Comparison of ENCODE assay signal across 8 mouse cellular contexts in the genomic region with DNA sequence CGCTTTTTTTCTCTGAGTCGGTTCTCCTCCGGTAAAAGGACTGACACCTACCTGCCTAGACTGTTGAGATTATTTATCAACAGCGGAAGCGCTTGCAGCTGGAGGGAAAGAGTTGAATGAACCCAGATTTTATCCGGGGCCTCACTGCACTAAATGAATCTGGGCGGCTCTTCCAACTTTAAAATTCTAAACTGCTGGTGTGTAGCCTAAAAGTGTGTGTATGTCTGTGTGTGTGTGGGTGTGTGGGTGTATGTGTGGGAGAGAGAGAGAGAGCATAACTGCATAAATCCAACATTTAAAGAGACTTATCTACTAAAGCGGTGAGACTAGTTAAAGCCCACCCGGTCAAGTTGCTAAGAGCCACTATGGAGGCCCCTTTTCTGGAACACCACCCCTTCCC. TPM values are rescaled to one million over a fixed set of nuclear protein-coding genes. Genes with fewer than 3 reads are reported as not detected.
DNase-seq lines count a peak whose midpoint lies in the region; ATAC-seq and TF ChIP-seq lines count a peak whose summit lies in the region.

No protein-coding gene starts in this region.

- H3K79me2 ChIP-seq in CH12.LX (replicated peaks; ENCODE audit: control insufficient read depth, extremely low read depth, insufficient read depth, poor library complexity, severe bottlenecking) = no peaks in the 10 kb centered on the region; the same call in none of the 2 replicates

- H3K4me2 ChIP-seq in heart, embryonic 14.5 days (ENCODE audit: low read length) = peak overlapping the region; percentile 64
- H3K4me2 ChIP-seq in CH12.LX (ENCODE audit: insufficient read depth, low read depth, poor library complexity, severe bottlenecking) = peak overlapping the region; percentile 79
- peak overlapping the region; percentile 61 for H3K4me2 ChIP-seq in forebrain, embryonic 12.5 days
- H3K4me2 ChIP-seq in liver, embryonic 14.5 days (ENCODE audit: low read depth) = peak overlapping the region; percentile 86

- peak overlapping the region; percentile 61 to 62; a peak in 3 of 4 replicates for H3K27ac ChIP-seq in heart, embryonic 14.5 days (replicated peaks in 1 of 2; ENCODE audit: control insufficient read depth in 1 of 2, insufficient read depth in 1 of 2, low read depth in 2 of 2, low read length in 2 of 2)
- no peak overlapping the region for H3K27ac ChIP-seq in CH12.LX (ENCODE audit: insufficient read depth, low read depth)
- H3K27ac ChIP-seq in forebrain, embryonic 12.5 days = no peak overlapping the region
- H3K27ac ChIP-seq in liver, embryonic 14.5 days = no peak overlapping the region

- intact Hi-C loops in heart, postnatal 25 days (cut with DNase I) = loop anchor here (10.0 kb wide), 1 partner anchor 487 kb away; no protein-coding TSS in a partner anchor

- in situ Hi-C loops in CH12.LX (cut with MboI; ENCODE audit: low pct_ligation_motif_present, low pct_unique_long_range_greater_than_20kb, low sequenced_read_pairs) = loop anchor here (25.0 kb wide), 1 partner anchor 479 kb away; a partner anchor contains a TSS

- DNase-seq in heart, postnatal 25 days (ENCODE audit: low spot score) = no peak
- no peak for DNase-seq in CH12.LX (ENCODE audit: extremely low read depth)
- no peak for DNase-seq in liver, embryonic 14.5 days (ENCODE audit: low read depth in 3 of 3, low spot score in 3 of 3)
- no peak for DNase-seq in retina, postnatal 1 day
- no peak for DNase-seq in adrenal gland, postnatal 14 days

- no peaks in the 10 kb centered on the region for H3K36me3 ChIP-seq in heart, embryonic 14.5 days (ENCODE audit: control insufficient read depth, insufficient read depth, low read length)
- H3K36me3 ChIP-seq in CH12.LX (replicated peaks in 1 of 2; ENCODE audit: control insufficient read depth in 1 of 2, insufficient read depth in 1 of 2, low read length in 1 of 2) = peaks cover 0 to 19% of the 10 kb centered on the region in 2 experiments
- H3K36me3 ChIP-seq in forebrain, embryonic 12.5 days (replicated peaks) = 0 out of 2 replicates have a peak, but pooled peaks cover 3% of the 10 kb centered on the region
- H3K36me3 ChIP-seq in liver, embryonic 14.5 days (replicated peaks; ENCODE audit: control insufficient read depth, insufficient read depth, low read depth) = no peaks in the 10 kb centered on the region

- TF ChIP-seq POLR2A in CH12.LX (IDR thresholded peaks at IDR 0.05; ENCODE audit: low read depth, low read length) = no peak

- no peak for TF ChIP-seq RAD21 in CH12.LX (IDR thresholded peaks at IDR 0.05; ENCODE audit: low read depth, low read length)

- WGBS in heart, embryonic 14.5 days = 23% methylated on average over 9 of the region's 9 CpGs
- WGBS in forebrain, embryonic 12.5 days = 32% methylated on average over 9 of the region's 9 CpGs
- WGBS in liver, embryonic 14.5 days (ENCODE audit: insufficient replicate concordance) = 28% methylated on average over 9 of the region's 9 CpGs

- TF ChIP-seq EP300 in CH12.LX (IDR thresholded peaks at IDR 0.05; ENCODE audit: low read length) = no peak
- no peak for TF ChIP-seq EP300 in liver, embryonic 14.5 days (IDR thresholded peaks at IDR 0.05; ENCODE audit: low read depth)

- no peak for ATAC-seq in heart, embryonic 14.5 days (ENCODE audit: insufficient number of reproducible peaks, insufficient read depth, low FRiP score, low read depth)
- ATAC-seq in forebrain, embryonic 12.5 days (ENCODE audit: low FRiP score) = no peak
- ATAC-seq in liver, embryonic 14.5 days (ENCODE audit: insufficient read depth) = no peak
- ATAC-seq in inflammation-experienced regulatory T-cells, adult 6 months = no peak

- peak overlapping the region; percentile 78 for H3K9ac ChIP-seq in heart, embryonic 14.5 days (ENCODE audit: low read length)
- peak overlapping the region; percentile 69 for H3K9ac ChIP-seq in CH12.LX (ENCODE audit: insufficient read depth, low read depth)
- peak overlapping the region; percentile 58 for H3K9ac ChIP-seq in forebrain, embryonic 12.5 days
- H3K9ac ChIP-seq in liver, embryonic 14.5 days (replicated peaks) = peak overlapping the region; percentile 60

- dilution Hi-C loops in CH12.LX (cut with MboI; ENCODE audit: extremely low pct_ligation_motif_present, extremely low pct_unique_long_range_greater_than_20kb, low sequenced_read_pairs) = no loop called here

- TF ChIP-seq CTCF in CH12.LX (conservative IDR thresholded peaks at IDR 0.05 in 1 of 2, IDR thresholded peaks at IDR 0.05 in 1 of 2; ENCODE audit: low read depth in 2 of 2, low read length in 2 of 2) = no peak
- no peak for TF ChIP-seq CTCF in liver, embryonic 14.5 days (IDR thresholded peaks at IDR 0.05; ENCODE audit: low read depth)

- H3K4me3 ChIP-seq in heart, embryonic 14.5 days (ENCODE audit: control insufficient read depth in 1 of 2, insufficient read depth in 1 of 2, low read depth in 1 of 2, low read length in 2 of 2) = peak overlapping the region; percentile 76 to 90
- peak overlapping the region; percentile 55 to 95 (median 62) for H3K4me3 ChIP-seq in CH12.LX (replicated peaks in 1 of 3; ENCODE audit: low read depth in 2 of 3, low read length in 2 of 3, poor library complexity in 1 of 3)
- peak overlapping the region; percentile 87 for H3K4me3 ChIP-seq in forebrain, embryonic 12.5 days (replicated peaks)
- peak overlapping the region; percentile 81 to 82 for H3K4me3 ChIP-seq in liver, embryonic 14.5 days (ENCODE audit: insufficient read depth in 1 of 2, low read depth in 2 of 2, low read length in 2 of 2)

- H3K4me1 ChIP-seq in heart, embryonic 14.5 days (ENCODE audit: control insufficient read depth in 2 of 2, insufficient read depth in 2 of 2, low read length in 2 of 2) = peaks cover 0 to 18% of the 10 kb centered on the region in 2 experiments; a peak in 2 of 4 replicates
- peaks cover 10 to 32% of the 10 kb centered on the region in 2 experiments; a peak in 3 of 4 replicates for H3K4me1 ChIP-seq in CH12.LX (ENCODE audit: control insufficient read depth in 1 of 2, insufficient read depth in 2 of 2)
- peaks cover 24% of the 10 kb centered on the region for H3K4me1 ChIP-seq in forebrain, embryonic 12.5 days
- H3K4me1 ChIP-seq in liver, embryonic 14.5 days (replicated peaks; ENCODE audit: control insufficient read depth in 2 of 2, insufficient read depth in 2 of 2, low read length in 1 of 2) = peaks cover 4 to 7% of the 10 kb centered on the region in 2 experiments; a peak in 3 of 4 replicates

- no peaks in the 10 kb centered on the region for H3K27me3 ChIP-seq in heart, embryonic 14.5 days (ENCODE audit: control insufficient read depth, insufficient read depth, low read length)
- H3K27me3 ChIP-seq in CH12.LX (replicated peaks) = no peaks in the 10 kb centered on the region
- H3K27me3 ChIP-seq in forebrain, embryonic 12.5 days = no peaks in the 10 kb centered on the region
- H3K27me3 ChIP-seq in liver, embryonic 14.5 days (ENCODE audit: control insufficient read depth, insufficient read depth, low read length) = no peaks in the 10 kb centered on the region

- H3K9me3 ChIP-seq in heart, embryonic 14.5 days (ENCODE audit: control insufficient read depth, low read length) = no peaks in the 10 kb centered on the region
- H3K9me3 ChIP-seq in CH12.LX (replicated peaks; ENCODE audit: low read length) = no peaks in the 10 kb centered on the region
- H3K9me3 ChIP-seq in forebrain, embryonic 12.5 days = no peaks in the 10 kb centered on the region
- H3K9me3 ChIP-seq in liver, embryonic 14.5 days (ENCODE audit: control insufficient read depth, low read length) = no peaks in the 10 kb centered on the region

TF ChIP-seq in CH12.LX, 34 proteins besides CTCF, POLR2A, EP300 and RAD21 (continues in another document):
- TF ChIP-seq TBP (conservative IDR thresholded peaks at IDR 0.05; ENCODE audit: low read depth, low read length) = no peak
- no peak for TF ChIP-seq RCOR1 (conservative IDR thresholded peaks at IDR 0.05; ENCODE audit: low read depth, low read length)
- TF ChIP-seq ETS1 (conservative IDR thresholded peaks at IDR 0.05; ENCODE audit: low read depth, low read length) = no peak
- TF ChIP-seq TCF12 (IDR thresholded peaks at IDR 0.05; ENCODE audit: low read depth, low read length) = no peak
- no peak for TF ChIP-seq MXI1 (IDR thresholded peaks at IDR 0.05; ENCODE audit: low read depth, low read length)
- no peak for TF ChIP-seq ZNF384 (IDR thresholded peaks at IDR 0.05; ENCODE audit: low read depth, low read length)
- TF ChIP-seq POLR2AphosphoS2 (IDR thresholded peaks at IDR 0.05; ENCODE audit: low read depth, low read length) = no peak
- no peak for TF ChIP-seq GABPA (IDR thresholded peaks at IDR 0.05; ENCODE audit: insufficient replicate concordance, low read depth, low read length)
- TF ChIP-seq HCFC1 (IDR thresholded peaks at IDR 0.05; ENCODE audit: low read depth, low read length) = no peak
- TF ChIP-seq ZC3H11A (IDR thresholded peaks at IDR 0.05; ENCODE audit: low read depth, low read length) = no peak
- TF ChIP-seq CHD2 (IDR thresholded peaks at IDR 0.05; ENCODE audit: low read length) = no peak
- TF ChIP-seq NELFE (IDR thresholded peaks at IDR 0.05; ENCODE audit: low read depth, low read length) = no peak
- TF ChIP-seq NRF1 (IDR thresholded peaks at IDR 0.05; ENCODE audit: low read depth, low read length) = no peak

RNA-seq across cellular contexts. Expression of a gene that starts 0.7 kb away (rescaled TPM):
- 14.4 and 14.7 TPM in 2 replicates for polyA plus RNA-seq in heart, embryonic 14.5 days (2014; fragmentation: Nextera tagmentation; extraction: Ambion mirVana)
- total RNA-seq in heart, postnatal 25 days (2021) = 1 to 10 TPM; 8.2 to 9.1 TPM
- 7.3 and 8.2 TPM in 2 replicates for total RNA-seq in CH12.LX (2012; rRNA removed)
- 4.1 and 4.6 TPM in 2 replicates for total RNA-seq in CH12.LX (2014; rRNA removed)
- 20.1 and 23.2 TPM in 2 replicates for polyA plus RNA-seq in CH12.LX (2012; ENCODE audit: insufficient read length, low read depth)
- 25.7 and 27.9 TPM in 2 replicates for polyA plus RNA-seq in forebrain, embryonic 12.5 days (2016; fragmentation: Nextera tagmentation; extraction: Ambion mirVana)
- 3.4 and 4.3 TPM in 2 replicates for polyA plus RNA-seq in liver, embryonic 14.5 days (2012; rRNA removed)
- 4.3 and 4.8 TPM in 2 replicates for polyA plus RNA-seq in liver, embryonic 14.5 days (2014; fragmentation: Nextera tagmentation; extraction: Ambion mirVana)
- polyA plus RNA-seq in inflammation-experienced regulatory T-cells, adult 6 months (2017; shearing (Covaris generic)) = 10 to 100 TPM; 47.3 to 66.5 (median 48.1) TPM
- total RNA-seq in adrenal gland, postnatal 14 days (2021) = 23.4 and 32.1 TPM in 2 replicates

RNA-seq across cellular contexts. Expression of a gene that starts 44.0 kb away (rescaled TPM):
- not detected in 2 replicates for polyA plus RNA-seq in heart, embryonic 14.5 days (2014; fragmentation: Nextera tagmentation; extraction: Ambion mirVana)
- total RNA-seq in heart, postnatal 25 days (2021) = not detected
- total RNA-seq in CH12.LX (2012; rRNA removed) (not detected in 2 replicates), CH12.LX (2014; rRNA removed) (not detected in 2 replicates)
- polyA plus RNA-seq in CH12.LX (2012; ENCODE audit: insufficient read length, low read depth) = not detected in 2 replicates
- 0.36 and 0.72 TPM in 2 replicates for polyA plus RNA-seq in forebrain, embryonic 12.5 days (2016; fragmentation: Nextera tagmentation; extraction: Ambion mirVana)
- polyA plus RNA-seq in liver, embryonic 14.5 days (2012; rRNA removed) = not detected in 2 replicates
- 0.11 TPM in 1 of 2 replicates, not detected in the other for polyA plus RNA-seq in liver, embryonic 14.5 days (2014; fragmentation: Nextera tagmentation; extraction: Ambion mirVana)
- polyA plus RNA-seq in inflammation-experienced regulatory T-cells, adult 6 months (2017; shearing (Covaris generic)) = not detected
- total RNA-seq in adrenal gland, postnatal 14 days (2021) = 0.26 and 0.33 TPM in 2 replicates

Comparison
In these comparisons a context has a peak if more than half of its experiments do, and no peak if none do; other contexts are left out.
1. H3K27ac ChIP-seq: peak in heart, embryonic 14.5 days (2 of 2); none in CH12.LX (single experiment), forebrain, embryonic 12.5 days (single experiment) and liver, embryonic 14.5 days (single experiment).
2. Peak in every context shown above with its lines, with median percentiles within 50 percentile points of each other: H3K4me2 ChIP-seq, H3K4me3 ChIP-seq and H3K9ac ChIP-seq.